Mouse (Mus musculus) adrenal gland, postnatal 4 days (tissue): ENCODE results near the gene Exosc6. TPM values are rescaled to one million over a fixed set of nuclear protein-coding genes. Genes with fewer than 3 reads are reported as not detected.
"Not testable (repeated sequence)": the region's sequence is repeated elsewhere in the genome, so short reads cannot be mapped to it uniquely, and the experiment has no call there.

Source experiments
- DNase-seq, 2 experiments: peaks; one replicate each; pipeline ENCODE4 v3.0.0; 2021 to 2022; ENCODE audit warnings: low spot score in 2 of 2, mixed read lengths in 2 of 2
- total RNA-seq, 2 experiments: library from RNA; stranded (reverse); gene quantifications; 2 replicates each; pipeline ENCODE4 v1.2.3; 2021

The Exosc6 gene
- total RNA-seq, 2 experiments from 2014 or later: not detected

DNA sequence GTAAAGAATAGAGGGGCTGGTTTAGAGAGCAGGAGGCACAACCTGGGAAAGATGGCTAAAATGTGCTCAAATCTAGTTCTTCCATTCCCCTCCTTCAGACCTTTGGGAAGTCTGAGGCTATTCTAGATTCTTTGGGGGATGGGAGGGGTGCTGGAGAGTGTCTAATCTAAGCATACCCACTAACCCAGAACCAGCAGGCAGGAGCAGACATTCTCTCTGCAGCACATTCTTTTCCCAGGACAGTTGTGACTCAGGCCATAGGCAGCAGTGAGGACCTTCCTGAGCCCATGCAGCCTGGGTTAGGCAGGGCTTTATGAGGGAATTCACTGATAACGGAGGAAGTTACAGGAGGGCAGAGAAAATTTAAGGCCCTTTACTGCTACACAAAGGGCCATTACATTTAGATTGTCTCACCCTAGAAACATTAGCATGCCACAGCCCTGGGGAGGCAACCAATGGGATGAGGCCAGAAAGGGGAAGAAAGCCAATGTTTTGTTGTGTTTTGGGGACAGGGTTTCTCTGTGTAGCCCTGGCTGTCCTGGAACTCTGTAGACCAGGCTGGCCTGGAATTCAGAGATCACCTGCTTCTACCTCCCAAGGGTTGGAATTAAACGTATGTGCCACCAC, 2.9 kb downstream of the Exosc6 start:
- no peak for DNase-seq

DNA sequence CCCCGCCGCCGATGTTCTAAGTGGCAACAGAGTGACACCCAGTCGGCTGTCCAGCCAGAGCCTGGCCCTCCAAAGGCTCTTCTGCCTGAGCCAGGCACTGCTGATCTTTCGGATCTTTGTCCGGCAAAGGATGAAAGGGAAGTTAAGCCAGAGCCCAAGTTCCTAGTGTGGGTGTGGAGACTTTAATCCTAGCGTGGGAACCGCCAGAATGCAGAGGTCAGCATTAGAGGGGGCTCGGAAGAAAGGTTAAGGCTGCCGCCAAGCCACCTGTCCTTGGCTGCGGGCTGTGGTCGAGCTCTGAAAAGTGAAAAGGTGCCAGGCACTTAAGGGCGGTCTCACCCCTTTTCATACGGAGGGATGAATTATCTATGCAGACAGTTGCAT, 5.5 kb downstream of the Exosc6 start:
- DNase-seq: no peak

DNA sequence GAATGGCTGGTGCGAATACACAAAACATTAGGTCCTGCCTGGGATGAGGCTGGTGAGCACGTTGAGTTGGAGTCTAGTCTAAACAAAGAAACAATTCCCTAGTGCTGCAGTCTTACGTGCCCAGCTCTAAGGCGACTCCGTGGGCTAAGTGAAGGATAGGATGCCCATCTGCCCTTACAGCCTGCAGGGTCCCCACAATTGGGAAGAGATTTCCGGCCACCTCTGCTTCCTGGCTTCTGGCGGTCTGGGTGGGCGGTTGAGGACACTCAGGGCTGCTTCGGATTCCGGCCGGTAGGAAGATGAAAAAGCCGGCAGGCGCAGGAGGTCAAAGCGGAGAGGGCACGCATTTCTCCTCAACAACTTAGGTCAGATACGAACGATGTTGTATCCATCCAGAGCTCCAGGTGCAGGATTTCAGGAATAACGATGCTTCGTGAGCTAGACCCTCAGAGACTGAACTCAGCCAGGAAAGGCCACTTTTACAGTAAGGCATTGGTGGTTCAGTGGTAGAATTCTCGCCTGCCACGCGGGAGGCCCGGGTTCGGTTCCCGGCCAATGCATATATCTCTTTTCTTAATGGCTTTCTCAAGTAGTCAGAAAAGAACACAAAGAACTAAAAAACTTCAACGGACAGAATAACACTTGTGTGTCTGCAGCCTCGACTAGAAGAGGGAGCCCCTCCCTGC, 6.1 kb downstream of the Exosc6 start:
- peak; percentile 63 to 65 for DNase-seq

DNA sequence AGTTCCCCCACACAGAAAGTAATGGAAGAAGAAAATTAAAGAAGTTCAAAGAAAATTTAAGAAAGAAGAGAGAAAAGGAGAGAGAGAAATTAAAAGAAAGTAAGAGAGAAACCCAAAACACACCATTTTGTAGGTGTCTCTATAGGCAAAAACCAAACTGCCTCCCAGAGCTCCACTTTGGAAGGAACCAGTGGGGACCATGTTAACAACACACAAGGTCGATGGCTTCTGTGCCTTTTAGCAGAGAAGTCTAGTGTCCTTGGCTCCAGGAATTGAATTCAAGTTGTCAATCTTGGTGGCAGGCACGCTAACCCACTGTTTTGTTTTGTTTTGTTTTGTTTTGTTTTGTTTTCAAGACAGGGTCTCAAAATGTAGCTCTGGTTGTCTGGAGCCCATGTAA, 6.8 kb downstream of the Exosc6 start:
- no peak for DNase-seq

DNA sequence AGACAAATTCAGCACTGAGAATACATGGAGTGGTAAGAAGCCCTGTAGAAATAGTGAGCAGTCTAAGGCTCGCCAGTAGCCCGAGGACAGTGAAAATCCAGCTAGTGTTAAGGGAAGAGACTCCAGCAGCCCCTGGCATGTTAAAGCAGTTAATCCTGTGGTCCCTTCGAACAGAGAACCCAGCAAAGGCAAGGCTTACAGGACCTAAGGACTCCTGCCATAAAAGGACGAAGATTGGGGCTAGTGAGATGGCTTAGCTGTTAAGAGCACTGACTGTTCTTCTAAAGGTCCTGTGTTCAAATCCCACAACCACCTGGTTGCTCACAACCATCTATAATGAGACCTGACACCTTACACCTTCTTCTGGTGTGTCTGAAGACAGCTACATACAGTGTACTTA, 10.2 kb downstream of the Exosc6 start:
- DNase-seq: no peak

DNA sequence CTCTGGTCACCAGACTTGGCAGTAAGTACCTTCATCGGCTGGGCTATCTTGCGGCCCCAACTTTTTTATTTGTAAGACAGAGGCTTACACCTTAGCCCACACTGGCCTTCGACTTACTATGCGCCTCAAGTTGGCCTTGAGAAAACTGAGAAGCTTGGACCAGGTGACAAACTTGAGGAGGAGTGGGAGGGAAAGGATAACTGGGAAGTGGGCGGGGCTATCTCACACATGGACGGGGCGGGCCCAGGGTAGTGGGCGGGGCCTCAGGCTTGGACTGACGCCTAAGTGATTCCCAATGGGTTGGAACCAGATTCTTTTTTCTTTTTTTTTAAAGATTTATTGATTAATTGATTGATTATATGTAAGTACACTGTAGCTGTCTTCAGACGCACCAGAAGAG, 11.3 kb downstream of the Exosc6 start:
- no peak for DNase-seq

DNA sequence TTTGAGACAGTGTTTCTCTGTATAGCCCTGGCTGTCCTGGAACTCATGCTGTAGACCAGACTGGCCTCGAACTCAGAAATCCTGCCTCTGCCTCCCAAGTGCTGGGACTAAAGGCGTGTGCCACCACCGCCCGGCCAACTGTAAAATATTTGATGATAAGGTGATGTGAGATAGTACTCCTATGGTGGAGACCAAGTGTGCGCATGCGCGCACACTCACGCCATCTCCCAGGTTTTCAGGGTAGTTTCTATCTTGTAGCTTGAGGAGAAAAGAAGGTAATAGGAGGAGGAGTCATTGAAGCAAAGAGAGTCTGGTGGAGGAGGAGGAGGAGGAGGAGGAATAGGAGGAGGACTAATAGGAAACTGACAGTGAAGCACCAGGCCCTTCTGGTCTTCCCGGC, 12.5 kb downstream of the Exosc6 start:
- not testable (repeated sequence) for DNase-seq

DNA sequence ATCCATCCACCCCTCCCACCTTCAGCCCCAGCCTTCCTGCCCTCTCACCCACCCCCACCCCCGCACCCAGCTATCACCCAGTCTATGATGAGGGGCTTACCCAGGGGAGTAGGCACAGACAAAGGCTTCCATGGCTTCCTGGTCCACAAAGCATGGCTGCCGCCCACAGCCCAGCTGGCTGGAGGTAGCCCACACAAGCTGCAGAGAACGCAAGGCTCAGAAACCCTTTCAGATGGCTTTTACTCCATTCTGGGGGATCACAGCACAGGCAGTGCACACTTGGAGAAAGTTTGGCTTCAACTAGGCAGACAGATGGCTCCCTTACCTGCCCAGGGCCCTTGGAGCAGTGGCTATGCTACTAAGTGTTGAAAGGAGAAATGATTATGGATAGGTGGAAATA, 19.8 kb downstream of the Exosc6 start:
- no peak for DNase-seq

DNA sequence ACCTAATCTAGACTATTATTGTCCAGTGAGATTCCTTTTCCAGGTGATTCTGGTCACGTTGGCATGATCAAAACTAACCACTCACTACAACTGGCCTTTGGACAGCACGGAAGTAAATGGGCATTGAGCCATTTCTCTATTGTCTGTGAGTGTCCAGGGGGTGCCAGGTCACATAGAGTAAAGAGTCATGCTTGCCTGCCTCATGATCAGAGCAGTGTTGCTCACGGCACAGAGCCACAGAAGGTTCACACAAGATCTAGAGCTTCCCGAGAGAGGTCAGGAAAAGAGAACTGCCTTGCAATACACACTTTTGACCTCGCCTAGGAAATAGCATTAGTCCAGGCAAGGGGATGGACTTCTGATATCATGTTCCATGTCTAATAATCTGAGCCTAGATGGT, 23.3 kb downstream of the Exosc6 start:
- DNase-seq: no peak

DNA sequence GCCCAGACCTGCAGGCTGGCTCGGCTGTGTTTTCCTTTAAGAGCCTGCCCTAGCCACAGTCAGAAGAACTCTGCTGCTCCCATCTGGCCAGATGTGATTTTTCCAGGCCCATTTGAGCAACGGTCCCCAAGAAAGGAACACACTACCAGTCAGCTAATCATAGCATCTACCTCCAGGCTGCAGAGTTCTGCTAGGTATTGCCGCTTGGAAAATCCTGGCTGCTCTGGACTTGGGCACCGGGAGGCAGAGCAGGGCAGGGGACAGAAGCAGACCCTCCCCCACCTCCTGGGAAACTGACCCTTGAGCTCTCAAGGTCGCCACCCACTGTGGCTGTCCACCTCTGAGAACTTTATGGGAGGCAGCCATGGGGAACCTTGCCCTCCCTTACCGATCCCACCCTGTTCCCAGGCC, 23.7 kb downstream of the Exosc6 start:
- no peak for DNase-seq

DNA sequence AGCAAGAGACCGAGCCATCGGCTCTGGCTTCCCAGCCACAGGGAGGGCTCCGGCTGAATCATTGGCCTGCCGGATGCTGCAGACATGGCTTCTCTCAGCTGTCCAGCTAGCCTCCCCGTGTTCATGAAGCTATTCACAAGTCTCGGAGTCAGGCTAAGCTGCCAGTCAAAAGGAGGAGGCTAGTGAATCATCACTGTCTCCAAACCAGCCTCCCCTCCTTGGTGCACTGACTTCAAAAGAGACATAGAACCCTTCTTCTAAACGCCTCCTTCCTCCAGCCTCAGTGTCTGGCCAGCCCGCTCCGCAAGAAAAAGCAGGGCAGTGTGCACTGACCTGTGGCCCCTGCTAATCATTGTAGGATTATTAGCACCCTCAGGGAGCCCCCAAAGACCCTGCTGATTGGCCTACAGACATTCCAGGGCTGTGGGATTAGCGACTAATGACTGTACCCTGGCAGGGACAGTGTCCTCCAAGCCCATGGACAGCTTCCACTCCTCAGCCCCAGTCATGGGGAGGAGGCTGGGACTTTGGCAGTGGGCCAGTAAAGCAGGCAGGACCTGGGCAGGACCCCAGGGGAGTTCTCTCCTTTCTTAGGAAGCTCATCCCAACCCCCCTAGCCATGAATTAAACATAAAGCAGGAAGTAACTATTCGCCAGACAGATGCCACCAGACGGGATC, 25.6 kb downstream of the Exosc6 start:
- DNase-seq: no peak

DNA sequence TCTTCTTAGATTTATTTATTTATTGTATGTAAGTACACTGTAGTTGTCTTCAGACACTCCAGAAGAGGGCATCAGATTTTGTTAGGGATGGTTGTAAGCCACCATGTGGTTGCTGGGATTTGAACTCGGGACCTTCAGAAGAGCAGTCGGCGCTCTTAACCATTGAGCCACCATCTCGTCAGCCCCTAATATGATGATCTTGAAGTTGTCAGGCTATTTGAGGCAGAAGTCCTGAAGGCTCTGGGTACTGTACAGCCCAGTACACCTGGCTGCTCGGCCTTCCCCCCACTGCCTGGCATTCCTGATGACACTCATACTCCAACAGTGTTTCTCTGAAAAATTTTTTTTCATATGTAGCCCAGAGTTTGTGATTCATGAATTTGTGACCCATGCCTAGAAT, 27.8 kb downstream of the Exosc6 start:
- not testable (repeated sequence) for DNase-seq

DNA sequence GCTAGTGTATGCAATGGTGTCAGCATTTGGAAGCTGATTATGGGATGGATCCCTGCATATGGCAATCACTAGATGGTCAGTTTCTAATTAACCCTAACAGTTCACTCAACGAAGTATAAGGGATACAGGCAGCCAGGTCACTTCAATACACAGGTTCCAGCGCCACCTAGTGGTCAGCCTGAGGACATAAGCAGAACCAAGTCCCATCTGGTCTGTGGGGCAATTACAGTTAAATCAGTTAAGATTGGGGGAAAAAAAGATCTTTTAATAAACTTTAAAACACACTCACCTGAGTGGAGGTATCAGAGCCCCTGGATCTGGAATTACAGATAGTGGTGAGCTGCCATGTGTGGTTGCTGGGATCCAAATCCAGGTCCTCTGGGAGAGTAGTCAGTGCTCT, 34.0 kb downstream of the Exosc6 start:
- peak; percentile 29 to 51 for DNase-seq

DNA sequence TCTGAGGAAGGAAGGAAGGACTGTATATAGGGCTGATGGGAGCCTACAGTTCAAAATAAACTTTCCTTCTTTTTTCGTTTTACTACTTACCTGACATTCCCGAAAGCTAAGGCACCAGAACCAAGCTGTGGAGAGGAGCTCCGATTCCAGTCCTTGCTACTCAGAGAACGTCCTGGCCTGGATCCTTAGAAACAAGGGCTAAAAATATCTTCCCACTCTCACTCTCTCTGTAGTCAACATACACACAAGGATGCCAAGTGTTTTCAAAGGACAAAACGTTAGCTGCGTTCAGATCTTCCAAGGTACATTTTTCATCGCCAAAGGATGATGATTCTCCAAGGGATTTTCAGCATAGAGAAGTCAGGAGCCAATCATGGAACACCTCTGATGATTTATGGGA, 35.6 kb downstream of the Exosc6 start:
- no peak for DNase-seq

DNA sequence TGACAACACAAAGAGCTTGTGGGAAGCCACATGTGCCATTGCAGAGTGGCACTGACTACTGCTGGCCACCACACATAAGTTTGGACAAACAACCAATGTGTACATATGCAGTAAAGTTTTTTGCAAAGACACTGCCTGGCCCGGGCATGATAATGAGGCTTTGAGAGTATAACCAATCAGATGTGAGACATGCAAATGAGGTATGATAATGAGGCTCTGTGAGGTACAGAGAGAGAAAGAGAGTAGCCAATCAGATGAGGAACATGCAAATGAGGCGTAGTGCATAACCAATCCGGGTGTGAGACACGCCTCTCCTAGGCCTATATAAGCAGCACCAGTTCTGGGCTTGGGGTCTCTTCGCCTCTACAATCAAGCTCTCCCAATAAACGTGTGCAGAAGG, 36.2 kb downstream of the Exosc6 start, which contains the start of gene Clec18a:
Gene Clec18a (minus strand): TSS at position 101 of the 400 bp plus-strand sequence.
- not testable (repeated sequence) for DNase-seq

DNA sequence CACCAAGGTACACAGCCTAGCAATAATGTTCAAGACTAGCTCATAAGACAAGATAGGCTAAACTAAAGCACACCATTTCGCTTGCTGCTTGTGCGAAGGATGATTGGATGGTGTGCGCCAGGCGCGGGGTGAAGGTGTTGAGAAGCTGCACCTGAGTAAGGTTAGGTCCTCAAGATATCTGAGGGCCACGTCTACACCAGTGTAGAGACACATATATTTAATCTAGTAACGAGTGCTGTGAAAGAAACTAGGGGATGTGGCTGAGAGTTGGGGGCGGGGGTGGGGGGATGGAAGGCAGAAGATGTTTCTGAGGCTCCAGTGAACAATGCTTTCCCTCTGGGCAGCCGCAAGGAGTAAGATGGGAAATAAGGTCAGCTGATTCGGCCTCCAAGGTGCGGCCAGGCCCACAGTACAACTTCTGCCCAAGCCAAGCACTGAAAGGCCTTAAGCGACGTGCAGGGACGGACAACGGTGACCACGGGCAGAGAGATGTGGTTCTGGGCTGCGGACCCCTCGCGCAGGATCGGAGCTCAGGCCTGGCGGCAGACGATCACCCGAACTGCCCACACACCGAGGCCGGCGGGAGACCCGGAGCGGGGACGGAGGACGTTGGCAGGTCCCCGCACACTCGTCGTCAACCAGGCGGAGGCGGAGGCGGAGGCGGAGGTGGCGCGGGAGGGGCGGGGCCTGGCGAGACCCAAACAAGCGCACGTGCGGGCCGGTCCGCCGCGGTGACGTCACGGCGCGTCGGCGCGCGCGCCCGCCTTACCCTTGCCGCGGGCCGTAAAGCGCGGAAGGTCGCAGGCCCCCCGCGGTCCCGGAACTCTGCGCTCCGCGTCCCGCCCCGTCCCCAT, 38.0 kb downstream of the Exosc6 start, which contains the start of gene Pdpr:
Gene Pdpr (plus strand): TSS at position 766 of the 854 bp plus-strand sequence.
- DNase-seq: peak; percentile 82 to 83

DNA sequence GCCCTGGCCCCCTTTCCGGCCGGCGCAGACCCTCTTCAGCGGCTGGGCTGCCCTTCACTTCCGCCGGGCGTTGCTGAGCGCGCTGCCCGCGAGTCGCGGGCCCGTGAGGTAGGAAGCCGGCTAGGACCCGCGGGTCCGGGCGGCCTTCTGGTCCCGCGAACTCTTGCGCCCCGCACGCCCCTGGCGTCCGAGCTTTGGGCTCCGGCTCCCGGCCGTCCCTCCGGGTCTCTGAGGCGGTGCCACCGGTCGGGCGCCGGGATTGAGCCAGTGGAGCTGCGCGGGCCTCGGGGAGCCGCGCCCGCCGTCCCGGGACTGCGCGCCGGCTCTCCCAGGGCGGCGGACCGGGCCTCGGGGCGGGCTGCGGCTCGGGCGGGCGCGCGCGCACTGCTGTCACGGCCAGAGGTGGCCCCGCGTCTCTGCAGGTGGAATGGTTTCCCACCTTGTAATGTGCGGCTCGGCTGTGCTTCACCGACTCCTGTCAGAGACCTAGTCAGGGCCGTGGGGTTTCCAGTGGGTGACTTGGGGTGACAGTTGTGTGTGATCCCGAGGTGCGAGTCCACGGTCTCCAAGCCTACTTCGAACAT, 38.7 kb downstream of the Exosc6 start:
- DNase-seq: peak in 1 of 2 experiments; percentile 8
